Mouse (Mus musculus): ENCODE measurements around the gene Prl2c3. TPM values are rescaled to one million over a fixed set of nuclear protein-coding genes. Genes with fewer than 3 reads are reported as not detected.

Prl2c3 gene
- not detected for polyA plus RNA-seq (2014; fragmentation: Illumina TruSeq; extraction: RNeasy Lipid Tissue Mini Kit (QIAGEN cat#74804); ENCODE audit: low read depth, low replicate concordance)

DNA sequence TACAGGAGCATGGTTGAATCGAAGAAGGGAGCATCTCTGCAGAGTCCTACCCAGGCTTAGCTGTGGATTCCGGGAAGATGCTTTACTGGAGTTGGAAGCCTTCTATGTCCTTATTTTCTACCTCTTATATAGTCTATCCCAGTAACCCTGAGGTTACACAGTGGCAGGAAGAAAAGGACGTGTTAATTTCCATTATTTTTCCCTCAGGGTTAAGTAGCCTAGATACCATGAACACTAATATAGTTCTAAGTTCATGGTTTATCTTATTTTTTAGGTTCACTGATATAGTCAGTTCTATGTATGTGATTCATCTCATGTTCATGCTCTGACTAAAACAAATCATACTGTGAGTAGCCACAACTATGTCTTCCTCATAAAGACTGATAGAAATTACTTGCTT is at the start of gene Prl2c3:
Prl2c3 (minus strand) TSS at position 101 of the 400 bp plus-strand sequence.

Other genes starting within 250 kb of the Prl2c3 start
- gene Ero1lb, start 234.2 kb downstream of the Prl2c3 start, polyA plus RNA-seq (2014; fragmentation: Illumina TruSeq; extraction: RNeasy Lipid Tissue Mini Kit (QIAGEN cat#74804); ENCODE audit: low read depth, low replicate concordance), result 49.3 TPM
- gene Prl2c2, start 205.3 kb upstream of the Prl2c3 start, polyA plus RNA-seq (2014; fragmentation: Illumina TruSeq; extraction: RNeasy Lipid Tissue Mini Kit (QIAGEN cat#74804); ENCODE audit: low read depth, low replicate concordance), result not detected